In genomic region chr16:35982902-35983516, GRCm38 (mm10) we compare ENCODE assay signal across 8 mouse cellular contexts. TPM values are rescaled to one million over a fixed set of nuclear protein-coding genes. Genes with fewer than 3 reads are reported as not detected.
DNase-seq lines count a peak whose midpoint lies in the region; ATAC-seq and TF ChIP-seq lines count a peak whose summit lies in the region.

No protein-coding gene starts in this region.

- TF ChIP-seq CTCF in bone marrow, adult 2 months (IDR thresholded peaks at IDR 0.05; ENCODE audit: control insufficient read depth, insufficient read depth, low read length), result no peak

- ATAC-seq in embryonic facial prominence, embryonic 15.5 days (ENCODE audit: insufficient number of reproducible peaks, low FRiP score, low TSS enrichment, low read depth), result peak; percentile 94
- peak; percentile 93 for ATAC-seq in kidney, embryonic 14.5 days (ENCODE audit: low FRiP score, low TSS enrichment)
- ATAC-seq in limb, embryonic 15.5 days (ENCODE audit: insufficient number of reproducible peaks, low FRiP score, low TSS enrichment, low read depth), result peak; percentile 92

- peak; percentile 92; the same call in 1 of the 2 replicates for TF ChIP-seq POLR2A in bone marrow, adult 2 months (IDR thresholded peaks at IDR 0.05; ENCODE audit: borderline replicate concordance, control insufficient read depth, low read depth, low read length)

- H3K36me3 ChIP-seq in embryonic facial prominence, embryonic 15.5 days, result no peaks in the 10 kb centered on the region
- H3K36me3 ChIP-seq in kidney, embryonic 14.5 days (ENCODE audit: control insufficient read depth, insufficient read depth, low read length), result no peaks in the 10 kb centered on the region
- H3K36me3 ChIP-seq in limb, embryonic 15.5 days, result no peaks in the 10 kb centered on the region

- H3K9me3 ChIP-seq in embryonic facial prominence, embryonic 15.5 days (replicated peaks), result peaks cover 3% of the 10 kb centered on the region; the same call in 1 of the 2 replicates
- no peaks in the 10 kb centered on the region for H3K9me3 ChIP-seq in kidney, embryonic 14.5 days (ENCODE audit: control insufficient read depth, low read length)
- 0 out of 2 replicates have a peak, but pooled peaks cover 3% of the 10 kb centered on the region for H3K9me3 ChIP-seq in limb, embryonic 15.5 days

- WGBS in bone marrow, adult 2 months, result under 1% methylated on average over 53 of the region's 54 CpGs
- under 1% methylated on average over 54 of the region's 54 CpGs for WGBS in embryonic facial prominence, embryonic 15.5 days
- under 1% methylated on average over 54 of the region's 54 CpGs for WGBS in kidney, embryonic 14.5 days
- WGBS in limb, embryonic 15.5 days, result under 1% methylated on average over 44 of the region's 54 CpGs

- H3K4me3 ChIP-seq in bone marrow, adult 2 months (replicated peaks; ENCODE audit: control insufficient read depth, low read depth, low read length), result peak overlapping the region; percentile 80
- H3K4me3 ChIP-seq in embryonic facial prominence, embryonic 15.5 days (replicated peaks), result peak overlapping the region; percentile 78
- peak overlapping the region; percentile 86 for H3K4me3 ChIP-seq in kidney, embryonic 14.5 days (ENCODE audit: low read length)
- H3K4me3 ChIP-seq in limb, embryonic 15.5 days, result peak overlapping the region; percentile 68

- H3K4me2 ChIP-seq in embryonic facial prominence, embryonic 15.5 days (replicated peaks), result peak overlapping the region; percentile 79
- H3K4me2 ChIP-seq in kidney, embryonic 14.5 days (replicated peaks; ENCODE audit: low read depth, low read length), result peak overlapping the region; percentile 64
- H3K4me2 ChIP-seq in limb, embryonic 15.5 days, result peak overlapping the region; percentile 76

- H3K4me1 ChIP-seq in bone marrow, adult 2 months (ENCODE audit: control insufficient read depth, insufficient read depth, low read length), result no peaks in the 10 kb centered on the region
- peaks cover 8% of the 10 kb centered on the region; the same call in 1 of the 2 replicates for H3K4me1 ChIP-seq in embryonic facial prominence, embryonic 15.5 days
- peaks cover 4% of the 10 kb centered on the region; the same call in 1 of the 2 replicates for H3K4me1 ChIP-seq in kidney, embryonic 14.5 days (ENCODE audit: control insufficient read depth, insufficient read depth, low read length)
- peaks cover 7% of the 10 kb centered on the region; the same call in 1 of the 2 replicates for H3K4me1 ChIP-seq in limb, embryonic 15.5 days

- no peaks in the 10 kb centered on the region for H3K27me3 ChIP-seq in embryonic facial prominence, embryonic 15.5 days
- H3K27me3 ChIP-seq in kidney, embryonic 14.5 days (ENCODE audit: control insufficient read depth, insufficient read depth, low read length), result 0 out of 2 replicates have a peak, but pooled peaks cover 2% of the 10 kb centered on the region
- H3K27me3 ChIP-seq in limb, embryonic 15.5 days, result no peaks in the 10 kb centered on the region

- H3K9ac ChIP-seq in embryonic facial prominence, embryonic 15.5 days, result peak overlapping the region; percentile 79
- peak overlapping the region; percentile 92 for H3K9ac ChIP-seq in kidney, embryonic 14.5 days (ENCODE audit: low read depth, low read length)
- peak overlapping the region; percentile 87 for H3K9ac ChIP-seq in limb, embryonic 15.5 days

- DNase-seq in 416B (ENCODE audit: low read depth), result peak; percentile 91
- DNase-seq in heart, adult 9 months (ENCODE audit: low spot score in 2 of 2), result peak; percentile 91 to 92
- peak; percentile 65 to 86 for DNase-seq in monocyte, adult 2 months (ENCODE audit: low read depth in 1 of 2, low spot score in 2 of 2)
- DNase-seq in spleen, postnatal 36 days (ENCODE audit: low spot score in 2 of 2), result peak; percentile 92 to 94

- H3K27ac ChIP-seq in bone marrow, adult 2 months (ENCODE audit: control insufficient read depth, insufficient read depth, low read depth, low read length, poor library complexity), result peak overlapping the region; percentile 99
- H3K27ac ChIP-seq in embryonic facial prominence, embryonic 15.5 days (replicated peaks), result peak overlapping the region; percentile 99
- H3K27ac ChIP-seq in kidney, embryonic 14.5 days (ENCODE audit: low read depth, low read length), result peak overlapping the region; percentile 99
- peak overlapping the region; percentile 97 for H3K27ac ChIP-seq in limb, embryonic 15.5 days

RNA-seq across cellular contexts. Expression of gene Kpna1, which starts 4.5 kb away (rescaled TPM):
- polyA plus RNA-seq in bone marrow, adult 2 months (2011; ENCODE audit: insufficient read depth, insufficient read length, low replicate concordance, missing spikeins), result 26.7 and 48.3 TPM in 2 replicates
- 32.4 and 35.6 TPM in 2 replicates for polyA plus RNA-seq in embryonic facial prominence, embryonic 15.5 days (2015; fragmentation: Nextera tagmentation; extraction: Ambion mirVana)
- polyA plus RNA-seq in kidney, embryonic 14.5 days (2014; fragmentation: Nextera tagmentation; extraction: Ambion mirVana), result 25.1 and 44.6 TPM in 2 replicates
- polyA plus RNA-seq in limb, embryonic 15.5 days (2015; fragmentation: Nextera tagmentation; extraction: Ambion mirVana), result 34.8 and 34.9 TPM in 2 replicates

RNA-seq across cellular contexts. Expression of gene Dtx3l, which starts 44.1 kb away (rescaled TPM):
- 5.5 and 9.2 TPM in 2 replicates for polyA plus RNA-seq in bone marrow, adult 2 months (2011; ENCODE audit: insufficient read depth, insufficient read length, low replicate concordance, missing spikeins)
- 3.8 and 3.9 TPM in 2 replicates for polyA plus RNA-seq in embryonic facial prominence, embryonic 15.5 days (2015; fragmentation: Nextera tagmentation; extraction: Ambion mirVana)
- 1.7 and 3.2 TPM in 2 replicates for polyA plus RNA-seq in kidney, embryonic 14.5 days (2014; fragmentation: Nextera tagmentation; extraction: Ambion mirVana)
- 3.3 and 3.4 TPM in 2 replicates for polyA plus RNA-seq in limb, embryonic 15.5 days (2015; fragmentation: Nextera tagmentation; extraction: Ambion mirVana)

RNA-seq across cellular contexts. Expression of gene Parp9, which starts 44.7 kb away (rescaled TPM):
- polyA plus RNA-seq in bone marrow, adult 2 months (2011; ENCODE audit: insufficient read depth, insufficient read length, low replicate concordance, missing spikeins), result 18.7 and 19.6 TPM in 2 replicates
- 6.9 and 7.3 TPM in 2 replicates for polyA plus RNA-seq in embryonic facial prominence, embryonic 15.5 days (2015; fragmentation: Nextera tagmentation; extraction: Ambion mirVana)
- 1.8 and 3.2 TPM in 2 replicates for polyA plus RNA-seq in kidney, embryonic 14.5 days (2014; fragmentation: Nextera tagmentation; extraction: Ambion mirVana)
- 5.3 and 6.2 TPM in 2 replicates for polyA plus RNA-seq in limb, embryonic 15.5 days (2015; fragmentation: Nextera tagmentation; extraction: Ambion mirVana)

RNA-seq across cellular contexts. Expression of gene Wdr5b, which starts 58.0 kb away (rescaled TPM):
- polyA plus RNA-seq in bone marrow, adult 2 months (2011; ENCODE audit: insufficient read depth, insufficient read length, low replicate concordance, missing spikeins), result 4.7 and 7.3 TPM in 2 replicates
- polyA plus RNA-seq in embryonic facial prominence, embryonic 15.5 days (2015; fragmentation: Nextera tagmentation; extraction: Ambion mirVana), result 10.4 and 11.0 TPM in 2 replicates
- 8.6 and 9.6 TPM in 2 replicates for polyA plus RNA-seq in kidney, embryonic 14.5 days (2014; fragmentation: Nextera tagmentation; extraction: Ambion mirVana)
- 9.7 and 10.6 TPM in 2 replicates for polyA plus RNA-seq in limb, embryonic 15.5 days (2015; fragmentation: Nextera tagmentation; extraction: Ambion mirVana)

Comparison
In these comparisons a context has a peak if more than half of its experiments do, and no peak if none do; other contexts are left out.
1. Peak in every context shown above with its lines: DNase-seq, ATAC-seq, H3K4me3 ChIP-seq and H3K27ac ChIP-seq.